Mouse (Mus musculus) CH12.LX (cell line): ENCODE data around the gene Ninl. TPM values are rescaled to one million over a fixed set of nuclear protein-coding genes. Genes with fewer than 3 reads are reported as not detected.
"Not testable (repeated sequence)": the region's sequence is repeated elsewhere in the genome, so short reads cannot be mapped to it uniquely, and the experiment has no call there.

Source experiments
- DNase-seq: peaks from one replicate; pipeline ENCODE4 v3.0.0-alpha.2; 2013; ENCODE audit errors: extremely low read depth
- H3K27ac ChIP-seq: 2 replicates; pipeline ENCODE4 v1.5.1; 2012; ENCODE audit warnings: low read depth, mild to moderate bottlenecking, control low read depth, moderate library complexity; ENCODE audit not compliant: insufficient read depth
- H3K27me3 ChIP-seq: replicated peaks from 2 replicates; pipeline ENCODE3; 2012; ENCODE audit warnings: inconsistent platforms
- H3K36me3 ChIP-seq, 2 experiments: replicated peaks in 1 of 2; 2 replicates each; pipeline versions ENCODE3 to v1.6.1; 2012; ENCODE audit warnings: inconsistent platforms in 1 of 2, low read length in 1 of 2, mild to moderate bottlenecking in 1 of 2, mixed read lengths in 1 of 2, moderate library complexity in 1 of 2; ENCODE audit not compliant: control insufficient read depth in 1 of 2, insufficient read depth in 1 of 2
- H3K4me1 ChIP-seq, 2 experiments: 2 replicates each; pipeline ENCODE4 v1.6.1; 2012; ENCODE audit warnings: inconsistent platforms in 1 of 2, moderate library complexity in 1 of 2; ENCODE audit not compliant: insufficient read depth in 2 of 2, control insufficient read depth in 1 of 2
- H3K4me2 ChIP-seq: 2 replicates; pipeline ENCODE4 v1.6.1; 2012; ENCODE audit warnings: low read depth, mild to moderate bottlenecking, control low read depth; ENCODE audit not compliant: poor library complexity, insufficient read depth, severe bottlenecking
- H3K4me3 ChIP-seq, 3 experiments: fragments of 150-350 bp in 1 of 3; sonication (generic) in 1 of 3; replicated peaks in 1 of 3; 2 replicates each; pipeline versions ENCODE3 to v1.5.1; 2011 to 2012; ENCODE audit warnings: low read depth in 2 of 3, low read length in 2 of 3, mild to moderate bottlenecking in 2 of 3, moderate library complexity in 2 of 3, control low read depth in 1 of 3, improper control_type of control experiment in 1 of 3, inconsistent platforms in 1 of 3, mixed read lengths in 1 of 3; ENCODE audit not compliant: poor library complexity in 1 of 3
- H3K79me2 ChIP-seq: replicated peaks from 2 replicates; pipeline ENCODE4 v1.6.1; 2012; ENCODE audit warnings: mild to moderate bottlenecking, moderate library complexity; ENCODE audit not compliant: control insufficient read depth, poor library complexity, insufficient read depth, severe bottlenecking; ENCODE audit errors: extremely low read depth
- H3K9ac ChIP-seq: 2 replicates; pipeline ENCODE4 v1.6.1; 2012; ENCODE audit warnings: low read depth, mild to moderate bottlenecking, control low read depth, moderate library complexity; ENCODE audit not compliant: insufficient read depth
- H3K9me3 ChIP-seq: replicated peaks from 2 replicates; pipeline ENCODE3; 2012; ENCODE audit warnings: low read length, inconsistent platforms, mixed read lengths
- BHLHE40 ChIP-seq: IDR thresholded peaks from 2 replicates; pipeline ENCODE4 v1.6.1; 2011; ENCODE audit warnings: mild to moderate bottlenecking, low read depth, low read length, improper control_type of control experiment
- CHD1 ChIP-seq: IDR thresholded peaks from 2 replicates; pipeline ENCODE4 v1.6.1; 2012; ENCODE audit warnings: low read depth, low read length, improper control_type of control experiment, inconsistent platforms
- CTCF ChIP-seq, 2 experiments: IDR thresholded peaks in 1 of 2; conservative IDR thresholded peaks in 1 of 2; 2 replicates each; pipeline ENCODE4 v1.5.1; 2011 to 2012; ENCODE audit warnings: low read depth in 2 of 2, low read length in 2 of 2, improper control_type of control experiment in 1 of 2, inconsistent platforms in 1 of 2, mild to moderate bottlenecking in 1 of 2, moderate library complexity in 1 of 2
- E2F4 ChIP-seq: IDR thresholded peaks from 2 replicates; pipeline ENCODE4 v1.6.1; 2011; ENCODE audit warnings: low read depth, low read length, improper control_type of control experiment; ENCODE audit not compliant: insufficient replicate concordance
- ELF1 ChIP-seq: IDR thresholded peaks from 2 replicates; pipeline ENCODE4 v1.6.1; 2014; ENCODE audit warnings: low read depth, mild to moderate bottlenecking, inconsistent platforms, low read length, improper control_type of control experiment
- GABPA ChIP-seq: IDR thresholded peaks from 2 replicates; pipeline ENCODE4 v1.6.1; 2012; ENCODE audit warnings: low read depth, low read length, improper control_type of control experiment, inconsistent platforms; ENCODE audit not compliant: insufficient replicate concordance
- HCFC1 ChIP-seq: IDR thresholded peaks from 2 replicates; pipeline ENCODE4 v1.6.1; 2012; ENCODE audit warnings: low read depth, mild to moderate bottlenecking, inconsistent platforms, low read length, improper control_type of control experiment
- IRF4 ChIP-seq: IDR thresholded peaks from 2 replicates; pipeline ENCODE4 v1.6.1; 2014; ENCODE audit warnings: low read depth, mild to moderate bottlenecking, inconsistent platforms, low read length, improper control_type of control experiment
- JUN ChIP-seq: IDR thresholded peaks from 2 replicates; pipeline ENCODE4 v1.6.1; 2011; ENCODE audit warnings: low read depth, mild to moderate bottlenecking, low read length, improper control_type of control experiment, moderate library complexity; ENCODE audit not compliant: insufficient read depth
- JUND ChIP-seq: conservative IDR thresholded peaks from 2 replicates; pipeline ENCODE4 v1.6.1; 2011; ENCODE audit warnings: low read depth, low read length, improper control_type of control experiment
- KAT2A ChIP-seq: IDR thresholded peaks from 2 replicates; pipeline ENCODE4 v1.6.1; 2012; ENCODE audit warnings: low read length, improper control_type of control experiment, inconsistent platforms; ENCODE audit not compliant: insufficient replicate concordance
- MAX ChIP-seq: IDR thresholded peaks from 2 replicates; pipeline ENCODE4 v1.6.1; 2011; ENCODE audit warnings: low read length, improper control_type of control experiment
- MEF2A ChIP-seq: IDR thresholded peaks from 2 replicates; pipeline ENCODE4 v1.6.1; 2014; ENCODE audit warnings: low read depth, mild to moderate bottlenecking, inconsistent platforms, low read length, improper control_type of control experiment, borderline replicate concordance
- MXI1 ChIP-seq: IDR thresholded peaks from 2 replicates; pipeline ENCODE4 v1.6.1; 2011; ENCODE audit warnings: mild to moderate bottlenecking, low read depth, low read length, improper control_type of control experiment
- MYC ChIP-seq: IDR thresholded peaks from 2 replicates; pipeline ENCODE4 v1.6.1; 2011; ENCODE audit warnings: low read depth, mild to moderate bottlenecking, improper control_type of control experiment, low read length
- NELFE ChIP-seq: IDR thresholded peaks from 2 replicates; pipeline ENCODE4 v1.6.1; 2011; ENCODE audit warnings: low read depth, low read length, improper control_type of control experiment
- NRF1 ChIP-seq: IDR thresholded peaks from 2 replicates; pipeline ENCODE4 v1.6.1; 2014; ENCODE audit warnings: low read depth, mild to moderate bottlenecking, inconsistent platforms, low read length, improper control_type of control experiment, moderate library complexity
- PAX5 ChIP-seq: IDR thresholded peaks from 2 replicates; pipeline ENCODE4 v1.6.1; 2012; ENCODE audit warnings: low read length, inconsistent platforms, mixed read lengths
- POLR2A ChIP-seq: IDR thresholded peaks from 2 replicates; pipeline ENCODE4 v1.6.1; 2011; ENCODE audit warnings: low read depth, mild to moderate bottlenecking, improper control_type of control experiment, low read length
- RAD21 ChIP-seq: IDR thresholded peaks from 2 replicates; pipeline ENCODE4 v1.6.1; 2011; ENCODE audit warnings: low read depth, mild to moderate bottlenecking, low read length, improper control_type of control experiment, moderate library complexity
- RCOR1 ChIP-seq: conservative IDR thresholded peaks from 2 replicates; pipeline ENCODE4 v1.6.1; 2012; ENCODE audit warnings: low read depth, mild to moderate bottlenecking, inconsistent platforms, low read length, improper control_type of control experiment
- SIN3A ChIP-seq: IDR thresholded peaks from 2 replicates; pipeline ENCODE4 v1.6.1; 2012; ENCODE audit warnings: low read length, improper control_type of control experiment, inconsistent platforms
- TBP ChIP-seq: conservative IDR thresholded peaks from 2 replicates; pipeline ENCODE4 v1.6.1; 2011; ENCODE audit warnings: low read depth, low read length, improper control_type of control experiment
- TCF12 ChIP-seq: IDR thresholded peaks from 2 replicates; pipeline ENCODE4 v1.6.1; 2014; ENCODE audit warnings: low read depth, mild to moderate bottlenecking, inconsistent platforms, low read length, improper control_type of control experiment
- USF1 ChIP-seq: IDR thresholded peaks from 2 replicates; pipeline ENCODE4 v1.6.1; 2014; ENCODE audit warnings: low read depth, mild to moderate bottlenecking, inconsistent platforms, low read length, improper control_type of control experiment
- USF2 ChIP-seq: conservative IDR thresholded peaks from 2 replicates; pipeline ENCODE4 v1.6.1; 2011; ENCODE audit warnings: low read depth, low read length, improper control_type of control experiment
- ZC3H11A ChIP-seq: IDR thresholded peaks from 2 replicates; pipeline ENCODE4 v1.6.1; 2012; ENCODE audit warnings: low read depth, mild to moderate bottlenecking, inconsistent platforms, low read length, improper control_type of control experiment
- ZMIZ1 ChIP-seq: IDR thresholded peaks from 2 replicates; pipeline ENCODE4 v1.6.1; 2012; ENCODE audit warnings: low read depth, mild to moderate bottlenecking, inconsistent platforms, low read length, improper control_type of control experiment
- ZNF384 ChIP-seq: IDR thresholded peaks from 2 replicates; pipeline ENCODE4 v1.6.1; 2012; ENCODE audit warnings: low read depth, low read length, improper control_type of control experiment, inconsistent platforms
- dilution Hi-C: fragments of 300-500 bp; cut with MboI; formaldehyde crosslinking; loops from 2 replicates; pipeline ENCODE4 v1.14.3; 2020; ENCODE audit warnings: low sequenced_read_pairs; ENCODE audit not compliant: extremely low pct_unique_long_range_greater_than_20kb, extremely low pct_ligation_motif_present
- in situ Hi-C: fragments of 300-500 bp; cut with MboI; formaldehyde crosslinking; loops from 3 replicates; pipeline ENCODE4 v1.14.3; 2019; ENCODE audit warnings: low sequenced_read_pairs, low pct_ligation_motif_present, low pct_unique_long_range_greater_than_20kb, mixed read lengths
- polyA plus RNA-seq: library from polyadenylated mRNA; unstranded; fragments of >175 nt; gene quantifications from 2 replicates; pipeline ENCODE4 v1.2.1, GENCODE M21; 2012; ENCODE audit warnings: low read depth; ENCODE audit not compliant: insufficient read length
- total RNA-seq, 2 experiments: library from RNA; depleted of rRNA; stranded (reverse); fragments of 300-350 nt in 1 of 2; fragments of >200 nt in 1 of 2; gene quantifications; 2 replicates each; pipeline ENCODE4 v1.2.3; 2012 to 2014

Gene Ninl
- total and polyA plus RNA-seq, 3 experiments: 1.8 to 6.6 (median 3.5) TPM

DNA sequence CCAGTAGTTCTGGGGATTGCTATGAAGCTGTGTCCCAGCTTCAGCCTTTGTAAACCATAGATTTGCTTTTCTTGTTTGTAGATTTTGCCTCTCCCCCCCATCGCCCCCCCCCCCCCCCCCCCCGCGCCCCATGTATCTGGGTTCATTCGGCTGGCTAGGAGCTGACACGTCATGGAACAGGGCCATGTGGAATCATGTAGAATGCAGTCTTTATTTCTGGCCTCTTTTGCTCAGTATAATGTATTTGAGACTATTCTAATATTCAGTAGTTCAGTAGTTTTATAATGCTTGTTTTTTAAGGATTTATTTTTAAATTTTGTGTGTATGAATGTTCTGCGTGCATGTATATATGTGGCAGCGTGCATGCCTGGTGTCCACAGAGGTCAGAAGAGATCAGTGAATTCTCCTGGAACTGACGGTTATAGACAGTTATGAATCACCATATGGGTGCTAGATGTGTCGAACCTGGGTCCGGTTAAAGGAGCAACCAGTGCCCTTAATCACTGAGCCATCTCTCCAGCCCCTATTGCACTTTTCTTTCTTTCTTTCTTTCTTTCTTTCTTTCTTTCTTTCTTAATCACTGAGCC lies 128.8 kb downstream of the Ninl start (continued):
- TF ChIP-seq E2F4 (no peak), GABPA (no peak), MAX (peak; percentile 66; the same call in 1 of the 2 replicates), RCOR1 (no peak)

DNA sequence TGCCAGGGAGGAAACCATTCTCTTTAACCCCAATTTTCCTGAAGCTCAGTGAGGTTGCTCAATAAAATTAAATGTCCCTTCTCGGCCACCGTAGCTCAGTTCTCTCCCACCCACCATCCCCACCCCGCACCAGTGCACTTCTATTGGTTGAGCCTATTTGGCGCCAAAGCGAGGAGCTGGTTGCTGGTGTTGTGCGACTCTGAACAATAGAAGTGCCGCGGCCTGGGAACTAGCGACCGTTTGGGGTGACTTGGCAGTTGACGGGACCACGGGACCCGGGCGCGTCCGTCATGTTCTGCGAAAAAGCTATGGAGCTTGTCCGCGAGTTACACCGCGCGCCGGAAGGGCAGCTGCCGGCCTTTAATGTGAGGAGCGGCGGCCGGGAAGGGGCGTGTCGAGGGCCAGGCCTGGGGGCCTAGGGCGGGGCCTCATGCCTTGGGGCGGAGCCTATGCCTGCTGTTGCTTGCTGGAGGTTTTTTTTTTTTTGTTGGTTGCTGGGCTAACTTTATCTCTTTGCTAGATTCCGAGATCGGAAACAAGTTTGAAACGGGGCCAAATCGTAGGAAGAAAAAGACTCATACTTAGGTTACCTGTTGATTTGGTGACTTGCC lies 129.6 kb downstream of the Ninl start:
- no peaks in the 10 kb centered on the region for H3K9me3 ChIP-seq
- dilution Hi-C loops: no loop called here

DNA sequence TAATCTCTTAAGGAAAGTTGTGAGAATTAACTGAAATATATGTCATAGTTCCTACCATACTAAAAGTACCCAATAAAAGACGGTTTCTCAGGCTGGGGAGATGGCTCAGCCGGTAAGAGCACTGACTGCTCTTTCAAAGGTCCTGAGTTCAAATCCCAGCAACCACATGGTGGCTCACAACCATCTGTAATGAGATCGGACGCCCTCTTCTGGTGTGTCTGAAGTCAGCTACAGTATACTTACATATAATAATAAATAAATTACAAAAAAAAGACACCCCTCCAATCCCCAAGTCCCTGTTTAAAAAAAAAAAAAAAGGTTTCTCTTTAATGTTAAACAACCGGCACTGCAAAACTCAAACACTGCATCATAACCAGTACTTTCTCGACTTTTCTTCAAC lies 130.3 kb downstream of the Ninl start:
- peak in 1 of 2 experiments; percentile 14; a peak in 1 of 4 replicates for TF ChIP-seq CTCF (conservative IDR thresholded peaks at IDR 0.05 in 1 of 2, IDR thresholded peaks at IDR 0.05 in 1 of 2; ENCODE audit: low read depth in 2 of 2, low read length in 2 of 2)
- TF ChIP-seq, all 38 proteins: peak for 1; not testable (repeated sequence) for 37
- DNase-seq, H3K36me3 ChIP-seq, H3K27ac ChIP-seq, dilution Hi-C loops, H3K27me3 ChIP-seq, H3K9me3 ChIP-seq: not testable (repeated sequence)
- Histone ChIP-seq H3K4me1 (peaks cover 0 to 20% of the 10 kb centered on the region in 2 experiments; a peak in 2 of 4 replicates), H3K4me3 (peak overlapping the region in 2 of 3 experiments; percentile 67 to 84), H3K9ac (peak overlapping the region; percentile 66), H3K79me2 (peaks cover 17% of the 10 kb centered on the region), H3K4me2 (peak overlapping the region; percentile 79; the same call in 1 of the 2 replicates)
- in situ Hi-C loops: loop anchor here (5.0 kb wide), 1 partner anchor 47 kb away; no protein-coding TSS in a partner anchor

More for the DNA sequence above, 129.6 kb downstream of the Ninl start:
- Histone ChIP-seq H3K27ac (peak overlapping the region; percentile 84), H3K4me3 (peak overlapping the region; percentile 67 to 84 (median 71)), H3K4me2 (peak overlapping the region; percentile 93), H3K27me3 (no peaks in the 10 kb centered on the region), H3K79me2 (peaks cover 20% of the 10 kb centered on the region), H3K9ac (peak overlapping the region; percentile 99), H3K36me3 (peaks cover 0 to 6% of the 10 kb centered on the region in 2 experiments), H3K4me1 (peaks cover 3 to 25% of the 10 kb centered on the region in 2 experiments; a peak in 3 of 4 replicates)
- DNase-seq: peak; percentile 96
- in situ Hi-C loops: loop anchor here (5.0 kb wide), 1 partner anchor 47 kb away; no protein-coding TSS in a partner anchor
- TF ChIP-seq MXI1 (peak; percentile 73), ZC3H11A (no peak), JUND (no peak), ZMIZ1 (no peak), MEF2A (no peak), IRF4 (no peak), CHD1 (no peak), ELF1 (peak; percentile 46), POLR2A (peak; percentile 81), KAT2A (peak; percentile 55; the same call in 1 of the 2 replicates), CTCF (conservative IDR thresholded peaks at IDR 0.05 in 1 of 2, IDR thresholded peaks at IDR 0.05 in 1 of 2; ENCODE audit: low read depth in 2 of 2, low read length in 2 of 2) (no peak), RAD21 (no peak), TBP (peak; percentile 71; the same call in 1 of the 2 replicates), SIN3A (peak; percentile 59), JUN (no peak), HCFC1 (peak; percentile 72), MYC (no peak), USF2 (no peak), USF1 (no peak), PAX5 (no peak), ZNF384 (peak; percentile 97), NELFE (peak; percentile 72), BHLHE40 (no peak), TCF12 (peak; percentile 51; the same call in 1 of the 2 replicates), NRF1 (0 out of 2 replicates have a peak, but pooled peaks have one; percentile 9), E2F4 (peak; percentile 93; the same call in 1 of the 2 replicates)
